Mouse (Mus musculus) hindbrain, postnatal 0 days (tissue): ENCODE data around the gene Cntrob. TPM values are rescaled to one million over a fixed set of nuclear protein-coding genes. Genes with fewer than 3 reads are reported as not detected.

Source experiments
- ATAC-seq: fragments of 200-750 bp; cut with Nextera tagmentation; 2 replicates; pipeline ENCODE4 v1.8.0; 2017; ENCODE audit warnings: mild to moderate bottlenecking, moderate TSS enrichment, moderate library complexity
- DNase-seq: peaks from one replicate; pipeline ENCODE4 v3.0.0-alpha.2; 2015; ENCODE audit warnings: low spot score
- H3K27ac ChIP-seq: fragments of 300-500 bp; sonication (generic); 2 replicates; pipeline ENCODE4 v1.5.1; 2014; ENCODE audit warnings: mild to moderate bottlenecking
- H3K27me3 ChIP-seq: fragments of 300-500 bp; sonication (generic); 2 replicates; pipeline ENCODE4 v1.6.1; 2014; ENCODE audit warnings: low read length, mixed read lengths; ENCODE audit not compliant: insufficient read depth
- H3K36me3 ChIP-seq: fragments of 300-500 bp; sonication (generic); 2 replicates; pipeline ENCODE4 v1.6.1; 2014; ENCODE audit warnings: low read length, mixed read lengths; ENCODE audit not compliant: insufficient read depth
- H3K4me1 ChIP-seq: fragments of 300-500 bp; sonication (generic); 2 replicates; pipeline ENCODE4 v1.6.1; 2014; ENCODE audit warnings: antibody characterized with exemption, low read length, mixed read lengths; ENCODE audit not compliant: insufficient read depth
- H3K4me2 ChIP-seq: fragments of 300-500 bp; sonication (generic); 2 replicates; pipeline ENCODE4 v1.6.1; 2014; ENCODE audit warnings: low read depth, mild to moderate bottlenecking, low read length, moderate library complexity, mixed read lengths
- H3K4me3 ChIP-seq: fragments of 300-500 bp; sonication (generic); 2 replicates; pipeline ENCODE4 v1.5.1; 2014; ENCODE audit warnings: low read length
- H3K9ac ChIP-seq: fragments of 300-500 bp; sonication (generic); replicated peaks from 2 replicates; pipeline ENCODE4 v1.6.1; 2014; ENCODE audit warnings: mild to moderate bottlenecking, low read length, moderate library complexity, mixed read lengths
- H3K9me3 ChIP-seq: fragments of 300-500 bp; sonication (generic); 2 replicates; pipeline ENCODE4 v1.6.1; 2016; ENCODE audit warnings: low read length, mixed read lengths
- CTCF ChIP-seq: IDR thresholded peaks from 2 replicates; pipeline ENCODE4 v1.5.1; 2016; ENCODE audit warnings: antibody characterized with exemption, control low read depth, low read depth
- WGBS: fragments of 180-500 bp; shearing (Covaris S2); extraction: QIAGEN DNeasy Blood & Tissue Kit; methylation state at CpG from one replicate; pipeline ENCODE4 v1.1.7; 2014; 5-methylcytosine and 5-hydroxymethylcytosine counted together
- polyA plus RNA-seq: library from polyadenylated mRNA; unstranded; fragments of >200 nt; fragmentation: Nextera tagmentation; extraction: Ambion mirVana; gene quantifications from 2 replicates; pipeline ENCODE4 v1.2.1, GENCODE M21; 2015
- total RNA-seq: library from RNA; depleted of rRNA; stranded (reverse); fragments of >200 nt; gene quantifications from 2 replicates; pipeline ENCODE4 v1.2.3, GENCODE M21; 2014

Gene Cntrob
- total and polyA plus RNA-seq, 2 experiments from 2014 or later = 11.0 to 13.3 TPM

- Histone ChIP-seq H3K27me3 (no peaks in the 10 kb centered on the region), H3K4me2 (peak overlapping the region; percentile 42), H3K4me1 (0 out of 2 replicates have a peak, but pooled peaks cover 5% of the 10 kb centered on the region), H3K4me3 (0 out of 2 replicates have a peak overlapping the region, but pooled peaks have one; percentile 3), H3K36me3 (no peaks in the 10 kb centered on the region), H3K27ac (peak overlapping the region; percentile 66), H3K9me3 (no peaks in the 10 kb centered on the region), H3K9ac (no peak overlapping the region)
- TF ChIP-seq CTCF = peak; percentile 37
- 17% methylated on average over 10 of the region's 10 CpGs for WGBS
- DNase-seq = peak; percentile 82
- peak; percentile 93 for ATAC-seq
These were observed 57.3 kb downstream of the Cntrob start for GRCm38 (mm10) chr11:69266253-69266652.

- Histone ChIP-seq H3K4me2 (peak overlapping the region; percentile 42; the same call in 1 of the 2 replicates), H3K9ac (no peak overlapping the region), H3K27ac (0 out of 2 replicates have a peak overlapping the region, but pooled peaks have one; percentile 66), H3K9me3 (no peaks in the 10 kb centered on the region), H3K4me1 (0 out of 2 replicates have a peak, but pooled peaks cover 5% of the 10 kb centered on the region), H3K36me3 (no peaks in the 10 kb centered on the region), H3K4me3 (no peak overlapping the region), H3K27me3 (no peaks in the 10 kb centered on the region)
- ATAC-seq = no peak
- 69% methylated on average over 9 of the region's 9 CpGs for whole genome bisulfite sequencing
- no peak for DNase-seq
- TF ChIP-seq CTCF = no peak
These were observed 58.2 kb downstream of the Cntrob start for GRCm38 (mm10) chr11:69265410-69265809.

GRCm38 (mm10) chr11:69264276-69264675 is 59.3 kb downstream of the Cntrob start:
- WGBS = 61% methylated on average over 2 of the region's 2 CpGs

GRCm38 (mm10) chr11:69260111-69260510 is 63.5 kb downstream of the Cntrob start:
- H3K4me1 ChIP-seq = no peaks in the 10 kb centered on the region
- no peak for TF ChIP-seq CTCF
- H3K9ac ChIP-seq = no peak overlapping the region
- ATAC-seq (no peak), DNase-seq (no peak)
- no peaks in the 10 kb centered on the region for H3K36me3 ChIP-seq
- no peak overlapping the region for H3K27ac ChIP-seq
- H3K4me3 ChIP-seq = no peak overlapping the region
- H3K4me2 ChIP-seq = no peak overlapping the region
- no peaks in the 10 kb centered on the region for H3K27me3 ChIP-seq
- WGBS = 92% methylated on average over 1 of the region's 1 CpGs
- H3K9me3 ChIP-seq = no peaks in the 10 kb centered on the region

More at GRCm38 (mm10) chr11:69264276-69264675, 59.3 kb downstream of the Cntrob start:
- Histone ChIP-seq H3K27me3 (no peaks in the 10 kb centered on the region), H3K36me3 (no peaks in the 10 kb centered on the region), H3K9ac (no peak overlapping the region), H3K4me2 (no peak overlapping the region), H3K4me1 (0 out of 2 replicates have a peak, but pooled peaks cover 5% of the 10 kb centered on the region), H3K4me3 (no peak overlapping the region), H3K27ac (no peak overlapping the region), H3K9me3 (no peaks in the 10 kb centered on the region)
- no peak for ATAC-seq
- TF ChIP-seq CTCF = no peak
- no peak for DNase-seq

GRCm38 (mm10) chr11:69258287-69258686 is 65.3 kb downstream of the Cntrob start:
- DNase-seq = peak; percentile 70
- Histone ChIP-seq H3K4me2 (0 out of 2 replicates have a peak overlapping the region, but pooled peaks have one; percentile 23), H3K27me3 (no peaks in the 10 kb centered on the region), H3K4me3 (no peak overlapping the region), H3K9ac (no peak overlapping the region), H3K4me1 (no peaks in the 10 kb centered on the region), H3K27ac (no peak overlapping the region), H3K9me3 (no peaks in the 10 kb centered on the region), H3K36me3 (no peaks in the 10 kb centered on the region)
- ATAC-seq = 0 out of 2 replicates have a peak, but pooled peaks have one; percentile 53
- TF ChIP-seq CTCF = peak; percentile 83
- WGBS = 58% methylated on average over 5 of the region's 5 CpGs

GRCm38 (mm10) chr11:69257807-69258206 is 65.8 kb downstream of the Cntrob start:
- Histone ChIP-seq H3K4me3 (no peak overlapping the region), H3K27me3 (no peaks in the 10 kb centered on the region), H3K27ac (no peak overlapping the region), H3K4me2 (0 out of 2 replicates have a peak overlapping the region, but pooled peaks have one; percentile 23), H3K9me3 (no peaks in the 10 kb centered on the region), H3K9ac (no peak overlapping the region), H3K4me1 (no peaks in the 10 kb centered on the region), H3K36me3 (no peaks in the 10 kb centered on the region)
- DNase-seq (peak; percentile 78), ATAC-seq (0 out of 2 replicates have a peak, but pooled peaks have one; percentile 43)
- peak; percentile 67 for TF ChIP-seq CTCF
- 54% methylated on average over 4 of the region's 4 CpGs for WGBS

GRCm38 (mm10) chr11:69257072-69257471 is 66.5 kb downstream of the Cntrob start:
- no peak overlapping the region for H3K4me2 ChIP-seq
- no peaks in the 10 kb centered on the region for H3K4me1 ChIP-seq
- H3K9ac ChIP-seq = no peak overlapping the region
- no peak overlapping the region for H3K4me3 ChIP-seq
- H3K36me3 ChIP-seq = no peaks in the 10 kb centered on the region
- ATAC-seq = no peak
- no peak for TF ChIP-seq CTCF
- no peak overlapping the region for H3K27ac ChIP-seq
- WGBS = 56% methylated on average over 2 of the region's 2 CpGs
- H3K27me3 ChIP-seq = no peaks in the 10 kb centered on the region
- no peak for DNase-seq
- no peaks in the 10 kb centered on the region for H3K9me3 ChIP-seq
